In the genomic region with DNA sequence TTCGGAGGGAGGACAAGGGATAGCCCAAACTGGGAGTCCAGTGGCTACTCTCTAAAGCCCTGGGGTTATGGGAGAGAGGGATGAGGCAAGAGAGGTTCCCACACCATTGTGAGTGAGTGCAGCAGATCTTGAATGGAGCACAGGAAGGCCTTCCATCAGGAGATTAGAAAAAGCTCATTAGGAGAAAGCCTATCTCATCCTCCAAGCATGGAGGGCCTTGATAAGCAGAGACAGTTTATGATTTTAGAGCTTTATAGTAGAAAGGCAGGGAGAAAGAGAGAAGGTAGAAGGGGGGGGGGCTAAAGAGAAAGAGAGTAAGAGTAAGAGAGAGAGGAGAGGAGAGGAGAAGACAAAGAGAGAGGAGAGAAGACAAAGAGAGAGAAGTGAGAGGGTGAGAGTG, we compare ENCODE assay signal across 28 mouse cellular contexts.
"Had no signal": no experiment of that assay in that cellular context is flagged by ENCODE, and none has a peak within 500 bp of the region (broad histone marks: within the 10 kb centered on the region; RNA-seq: fewer than 3 reads in every experiment).

No protein-coding gene starts in this region.

- H3K4me3 ChIP-seq: limb, embryonic 10.5 days; limb, embryonic 12.5 days; limb, embryonic 13.5 days; limb, embryonic 15.5 days; liver, embryonic 12.5 days; liver, embryonic 13.5 days; liver, embryonic 15.5 days; lung, embryonic 15.5 days; megakaryocyte, embryonic 14.5 days; midbrain, embryonic 10.5 days; midbrain, embryonic 12.5 days; midbrain, embryonic 13.5 days; midbrain, embryonic 15.5 days; myocyte; neural tube, embryonic 12.5 days had no signal

- H3K27ac ChIP-seq: limb, embryonic 10.5 days; limb, embryonic 12.5 days; limb, embryonic 13.5 days; limb, embryonic 15.5 days; liver, embryonic 12.5 days; liver, embryonic 13.5 days; liver, embryonic 14.5 days; liver, embryonic 15.5 days; lung, embryonic 15.5 days; macrophage; midbrain, embryonic 10.5 days; midbrain, embryonic 12.5 days; midbrain, embryonic 13.5 days; midbrain, embryonic 15.5 days; neural tube, embryonic 12.5 days had no signal

- H3K27me3 ChIP-seq: limb, embryonic 12.5 days; limb, embryonic 13.5 days; limb, embryonic 15.5 days; liver, embryonic 12.5 days; liver, embryonic 13.5 days; liver, embryonic 15.5 days; lung, embryonic 15.5 days; megakaryocyte, embryonic 14.5 days; midbrain, embryonic 12.5 days; midbrain, embryonic 13.5 days; midbrain, embryonic 15.5 days; neural tube, embryonic 12.5 days had no signal

- H3K4me1 ChIP-seq: limb, embryonic 10.5 days; limb, embryonic 12.5 days; limb, embryonic 13.5 days; limb, embryonic 15.5 days; liver, embryonic 12.5 days; liver, embryonic 13.5 days; liver, embryonic 15.5 days; lung, embryonic 15.5 days; megakaryocyte, embryonic 14.5 days; midbrain, embryonic 10.5 days; midbrain, embryonic 12.5 days; midbrain, embryonic 13.5 days; midbrain, embryonic 15.5 days; neural tube, embryonic 12.5 days had no signal

- H3K36me3 ChIP-seq: limb, embryonic 10.5 days; limb, embryonic 12.5 days; limb, embryonic 13.5 days; limb, embryonic 15.5 days; liver, embryonic 12.5 days; liver, embryonic 13.5 days; liver, embryonic 15.5 days; lung, embryonic 15.5 days; midbrain, embryonic 10.5 days; midbrain, embryonic 12.5 days; midbrain, embryonic 13.5 days; midbrain, embryonic 15.5 days; neural tube, embryonic 12.5 days had no signal

- H3K9me3 ChIP-seq: limb, embryonic 10.5 days; limb, embryonic 12.5 days; limb, embryonic 13.5 days; limb, embryonic 15.5 days; liver, embryonic 12.5 days; liver, embryonic 13.5 days; liver, embryonic 15.5 days; lung, embryonic 15.5 days; midbrain, embryonic 10.5 days; midbrain, embryonic 12.5 days; midbrain, embryonic 13.5 days; midbrain, embryonic 15.5 days; neural tube, embryonic 12.5 days had no signal

- H3K9ac ChIP-seq: limb, embryonic 12.5 days; limb, embryonic 13.5 days; limb, embryonic 15.5 days; liver, embryonic 12.5 days; liver, embryonic 13.5 days; liver, embryonic 14.5 days; liver, embryonic 15.5 days; liver, postnatal 0 days; lung, embryonic 14.5 days; lung, embryonic 15.5 days; midbrain, embryonic 12.5 days; midbrain, embryonic 13.5 days; midbrain, embryonic 15.5 days; neural tube, embryonic 12.5 days had no signal

- DNase-seq: left cerebral cortex, postnatal 4 days; liver; liver, embryonic 13.5 days; liver, postnatal 0 days; lung, adult 18-20 months; lung, adult 2 months; lung, embryonic 14.5 days; lung, postnatal 10 days; lung, postnatal 14 days; lung, postnatal 36 days; lung, postnatal 4 days; midbrain, embryonic 14.5 days had no signal
